Mouse (Mus musculus) ES-Bruce4 (cell line): Measurements from ENCODE around the gene Erg.

ENCODE experiments used
- CTCF ChIP-seq: IDR thresholded peaks from one replicate; pipeline ENCODE4 v1.8.1; 2011; ENCODE audit warnings: low read depth, low read length
- EP300 ChIP-seq: IDR thresholded peaks from 2 replicates; pipeline ENCODE4 v1.6.1; 2011; ENCODE audit warnings: low read depth, low read length; ENCODE audit not compliant: insufficient read depth
- POLR2A ChIP-seq: IDR thresholded peaks from one replicate; pipeline ENCODE4 v1.8.1; 2011; ENCODE audit warnings: low read length; ENCODE audit not compliant: insufficient read depth

DNA sequence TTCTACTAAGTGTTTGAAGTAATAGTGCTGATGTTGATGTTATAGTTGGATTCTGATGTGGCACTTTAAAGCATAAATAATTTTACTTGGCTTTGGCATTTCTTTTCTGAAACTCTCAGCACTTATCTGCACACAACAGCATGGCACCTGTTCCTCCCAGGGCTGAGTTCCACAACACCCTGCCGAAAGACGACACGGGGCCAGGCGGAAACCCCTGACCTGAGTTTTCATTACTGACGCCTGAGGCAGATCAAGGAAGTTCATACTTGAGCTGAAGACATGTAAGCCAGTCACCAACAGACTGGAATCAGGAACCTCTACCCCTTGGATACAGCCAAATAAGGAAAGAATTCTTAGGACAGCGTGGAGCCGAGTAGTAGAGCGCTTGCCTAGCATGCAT lies 134.0 kb downstream of the Erg start:
- TF ChIP-seq CTCF: no peak
- TF ChIP-seq POLR2A: no peak
- TF ChIP-seq EP300: no peak
